Mouse (Mus musculus) embryo, embryonic 11.5 days (tissue): Measurements from ENCODE around the gene Smim24.

Experiments
- DNase-seq: peaks from one replicate; pipeline ENCODE4 v3.0.0-alpha.2; 2012; ENCODE audit warnings: low read depth, low spot score

The Smim24 gene

DNA sequence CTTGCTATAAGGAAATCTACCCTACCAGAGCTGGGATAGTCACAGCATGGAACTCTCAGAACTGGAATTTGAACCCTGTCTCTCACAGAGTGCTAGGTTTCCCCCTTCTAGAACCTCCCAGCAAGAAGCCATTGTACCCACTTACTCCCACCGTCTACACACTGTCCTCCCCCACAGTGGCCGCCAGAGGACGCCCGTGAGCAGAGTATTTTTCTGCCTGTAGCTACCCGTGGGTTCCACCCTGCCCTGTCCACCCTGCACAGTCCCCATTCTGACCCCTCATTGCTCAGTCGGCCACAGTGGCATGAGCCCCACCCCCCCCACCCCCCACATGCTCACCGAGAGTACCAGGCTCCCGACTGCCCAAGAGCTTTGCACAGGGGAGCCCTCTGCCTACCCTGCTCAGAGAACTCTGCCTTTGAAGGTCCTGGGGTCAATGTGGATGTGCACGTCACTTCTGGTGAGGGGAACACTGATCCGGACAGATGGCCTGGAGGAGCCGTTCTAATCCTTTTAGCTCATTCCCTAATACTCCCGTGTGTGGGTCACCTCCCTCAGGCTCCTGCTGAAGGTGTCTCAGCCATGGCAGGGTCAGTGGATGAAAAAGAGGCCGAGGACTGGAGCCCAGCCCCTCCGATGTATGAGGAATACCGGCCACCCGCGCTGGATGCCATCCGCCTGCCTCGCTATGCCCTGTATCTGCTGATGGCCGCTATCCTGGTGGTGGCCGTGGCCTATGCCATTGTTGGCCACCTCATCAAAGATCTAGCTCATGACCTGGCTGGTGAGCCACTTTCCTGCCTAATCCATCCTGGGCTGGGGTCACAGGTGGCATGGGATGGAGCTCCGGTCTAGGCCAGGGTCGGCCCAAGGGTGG, 2.8 kb upstream of the Smim24 start:
- no peak for DNase-seq

DNA sequence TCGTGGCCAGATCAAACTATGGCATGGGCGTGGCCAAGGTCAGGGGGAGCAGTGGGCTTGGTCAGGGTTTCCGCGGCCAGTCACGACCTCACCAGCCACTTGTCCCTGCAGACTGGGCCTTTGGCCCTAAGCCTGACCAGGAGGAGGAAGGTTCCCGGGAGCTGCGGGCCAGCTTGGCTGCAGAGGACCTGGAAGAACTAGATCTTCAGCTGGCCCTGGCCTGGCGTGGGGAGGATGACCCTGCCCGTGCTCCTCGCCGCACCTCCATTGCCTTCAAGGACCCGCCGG, 2.2 kb upstream of the Smim24 start:
- DNase-seq, result no peak

DNA sequence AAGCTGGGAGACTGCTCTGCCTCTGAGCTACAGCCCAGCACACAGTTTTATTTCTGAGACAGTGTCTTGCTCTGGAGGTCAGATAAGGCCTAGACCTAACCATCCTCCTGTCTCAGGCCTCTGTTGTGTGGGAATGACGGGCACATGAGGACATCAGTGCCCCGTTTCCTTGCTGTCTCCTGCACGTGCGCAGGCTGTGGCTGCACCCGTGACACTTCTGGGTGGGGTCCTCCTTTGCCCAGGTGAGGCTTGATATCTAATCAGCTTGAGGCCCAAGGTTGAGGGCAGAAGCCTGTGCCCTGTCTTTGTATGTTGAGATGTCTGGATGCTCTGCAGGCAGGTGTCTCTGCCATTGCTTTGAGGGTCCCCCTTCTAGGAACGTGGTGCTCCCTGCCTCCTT, 581 bp upstream of the Smim24 start:
- DNase-seq, result no peak

DNA sequence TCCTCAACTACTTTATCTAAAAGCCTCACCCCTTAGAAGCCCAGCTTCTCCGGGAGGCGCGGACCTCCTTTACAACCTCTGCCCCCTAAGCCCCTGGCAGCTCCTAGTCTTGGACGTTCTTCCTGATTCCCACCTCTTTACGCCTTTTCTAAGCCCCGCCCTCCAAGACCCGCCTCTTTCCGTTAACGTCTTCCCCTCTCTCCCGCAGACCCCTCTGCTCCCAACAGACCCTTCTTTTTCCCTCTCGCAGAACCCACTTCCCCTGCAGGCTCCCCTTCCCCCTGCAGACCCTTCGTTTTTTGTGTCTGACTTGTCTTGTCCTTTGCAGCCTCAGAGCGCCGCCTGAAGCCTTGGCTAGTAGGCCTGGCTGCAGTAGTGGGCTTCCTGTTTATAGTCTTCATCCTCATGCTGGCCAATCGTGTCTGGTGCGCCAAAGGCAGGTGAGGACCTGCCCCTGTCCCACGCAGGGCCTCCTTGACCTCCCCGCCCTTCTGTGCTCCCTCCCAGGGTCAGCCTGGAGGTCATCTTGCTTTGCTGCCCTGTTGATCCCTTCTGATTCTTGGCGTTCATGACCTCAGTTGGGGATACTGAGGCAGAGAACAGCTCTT, 709 bp downstream of the Smim24 start:
- no peak for DNase-seq

DNA sequence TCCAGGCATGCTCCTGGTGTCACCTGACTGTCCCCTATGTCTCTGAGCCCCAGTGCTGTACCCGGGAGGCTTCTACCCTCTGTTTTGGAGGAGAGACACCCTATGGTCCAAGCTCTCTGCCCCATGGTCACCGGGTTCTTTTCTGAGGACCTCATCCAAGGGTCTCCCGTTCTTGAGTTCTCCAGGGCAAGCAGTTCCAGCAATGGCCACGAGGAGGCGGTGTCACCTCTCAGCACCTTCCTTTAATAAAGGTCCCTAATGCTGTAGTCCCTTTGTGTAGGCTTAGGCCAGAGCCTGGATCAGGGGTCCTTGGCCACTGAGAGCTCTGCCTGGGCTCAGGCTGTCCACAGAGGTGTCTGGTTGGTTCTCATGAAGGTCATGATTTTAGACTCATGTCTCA, 2.3 kb downstream of the Smim24 start:
- no peak for DNase-seq

DNA sequence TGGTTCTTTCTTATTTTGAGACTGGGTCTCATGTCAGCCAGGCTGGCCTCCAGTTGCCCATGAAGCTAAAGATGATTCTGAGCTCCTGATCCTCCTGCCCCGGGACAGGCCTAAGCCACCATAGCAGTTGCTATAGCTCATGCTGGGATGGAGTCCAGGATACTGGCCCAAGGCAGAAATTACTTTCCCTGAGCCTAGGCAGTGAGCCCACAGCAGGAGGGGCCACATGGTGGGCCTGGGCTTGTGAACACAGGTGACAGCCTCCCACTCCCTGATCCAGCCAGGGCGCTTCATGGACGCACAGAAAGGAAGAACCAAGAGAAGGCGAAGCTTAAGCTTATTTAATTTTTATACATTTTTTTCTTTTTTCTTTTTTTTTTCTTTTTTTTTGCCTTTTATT, 3.0 kb downstream of the Smim24 start:
- DNase-seq, result no peak

DNA sequence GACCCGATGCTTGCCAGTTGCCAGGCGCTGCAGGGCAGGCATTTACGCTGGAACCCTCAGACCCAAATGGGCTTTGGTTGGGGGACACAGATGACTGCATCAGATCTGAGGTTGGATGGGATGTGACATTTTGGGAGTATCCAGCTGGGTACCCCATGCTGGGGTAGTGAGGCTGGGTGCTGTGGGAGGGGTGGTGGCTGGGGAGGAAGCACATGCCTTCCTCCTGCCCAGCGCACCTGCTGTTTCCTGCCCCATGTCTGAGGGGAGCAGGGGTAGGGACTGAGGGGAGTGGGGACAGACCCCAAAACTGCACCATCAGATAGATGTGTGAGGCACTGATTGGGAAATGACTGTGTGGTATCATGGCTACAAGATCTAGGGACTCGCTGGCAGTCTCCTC, 3.9 kb downstream of the Smim24 start:
- DNase-seq, result no peak

DNA sequence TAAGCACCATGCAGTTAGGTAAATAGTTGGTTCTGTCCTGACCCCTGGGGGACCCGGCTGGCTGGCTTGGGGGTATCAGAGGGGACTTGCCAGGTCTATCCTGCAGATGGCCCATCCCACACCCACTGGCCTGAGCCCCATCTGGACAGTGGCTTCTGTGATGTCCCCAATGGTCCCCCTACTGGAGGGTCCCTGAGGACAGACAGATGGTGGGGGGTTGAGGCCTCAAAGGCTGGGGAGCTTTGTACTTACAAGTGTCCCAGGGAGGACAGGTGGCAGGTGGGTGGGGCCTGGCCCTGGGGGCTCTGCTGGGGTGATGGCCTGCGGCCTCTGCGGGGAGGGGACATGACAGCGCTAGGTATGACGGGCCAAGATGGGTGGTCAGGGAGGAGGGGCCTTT, 6.4 kb downstream of the Smim24 start:
- DNase-seq, result no peak

DNA sequence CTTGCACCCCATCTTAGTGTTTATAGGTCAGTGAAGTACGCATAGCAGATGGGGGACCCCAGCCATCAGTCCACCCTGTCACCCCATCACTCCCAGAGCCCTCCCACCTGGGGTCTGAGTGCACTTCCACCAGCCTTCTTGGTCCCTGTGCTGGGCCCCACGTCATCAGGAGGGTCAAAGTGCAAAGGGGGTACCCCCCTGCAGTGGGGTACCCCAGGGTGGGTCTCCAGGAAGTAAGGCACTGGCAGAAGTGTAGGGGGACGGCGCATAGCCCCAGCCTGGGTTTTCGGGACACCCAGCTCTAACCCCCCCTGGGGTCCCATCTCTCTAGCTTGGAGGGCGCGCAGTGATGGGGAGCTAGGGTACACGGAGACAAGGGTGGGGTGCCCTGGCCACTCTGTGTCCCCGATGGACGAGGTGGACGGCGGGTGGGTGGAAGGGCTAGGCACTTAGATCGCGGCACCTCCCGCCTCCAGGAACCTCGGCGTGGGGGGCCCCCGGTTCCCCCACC, 7.0 kb downstream of the Smim24 start:
- DNase-seq, result no peak

DNA sequence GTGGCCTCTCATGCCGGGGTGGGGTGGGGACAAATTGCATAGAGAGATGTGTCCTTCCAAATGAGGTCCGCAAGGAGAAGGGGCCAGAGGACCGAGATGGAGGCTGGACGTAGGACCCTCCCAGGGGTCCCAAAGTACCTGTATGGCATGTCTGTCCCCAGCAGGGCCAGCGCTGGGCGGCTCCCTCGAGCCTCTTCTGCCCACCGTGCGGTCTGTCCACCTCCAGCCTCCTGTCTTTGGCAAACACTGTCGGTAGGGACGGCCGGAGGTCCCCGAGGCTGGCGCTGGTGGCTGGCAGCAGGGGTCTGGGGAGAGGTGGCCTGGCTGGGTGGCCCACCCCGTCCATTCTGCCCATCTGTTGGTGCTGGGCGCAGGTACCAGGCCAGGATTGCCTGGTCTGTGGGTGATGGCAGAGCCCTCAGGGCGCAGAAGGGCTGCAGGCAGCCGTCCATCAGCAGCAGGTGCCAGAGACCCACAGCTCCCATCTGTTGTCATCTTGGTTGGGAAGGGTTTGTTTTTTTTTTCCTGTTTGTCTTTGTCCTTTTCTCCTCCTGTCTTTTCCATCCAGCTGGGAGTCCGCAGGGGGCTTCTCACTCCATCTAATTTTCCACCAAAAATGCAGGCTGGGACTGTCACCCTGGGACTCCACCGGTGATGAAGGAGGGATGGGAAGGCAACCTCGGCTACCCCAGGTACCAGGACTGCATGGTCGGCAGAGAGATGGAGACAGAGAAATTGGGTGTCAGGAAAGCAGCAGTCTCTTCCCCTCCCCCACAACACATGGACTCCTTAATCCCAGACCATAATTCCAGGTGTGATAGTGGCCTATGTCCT, 7.7 kb downstream of the Smim24 start:
- no peak for DNase-seq

DNA sequence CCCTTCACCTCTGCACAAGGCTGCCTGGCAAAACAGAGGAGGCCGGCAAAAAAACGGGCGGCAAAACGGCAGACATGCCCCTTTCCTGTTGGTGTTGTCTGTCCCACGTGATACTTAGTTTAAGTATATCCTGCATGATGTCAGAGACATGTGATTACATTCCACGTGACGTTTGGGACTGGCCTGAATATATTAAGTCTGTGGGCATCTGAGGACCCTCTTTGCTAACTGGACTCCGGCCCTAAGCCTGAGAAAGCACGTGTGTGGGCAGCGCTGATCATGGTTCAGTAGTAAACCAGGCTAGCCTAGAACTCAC, 8.3 kb downstream of the Smim24 start:
- no peak for DNase-seq

DNA sequence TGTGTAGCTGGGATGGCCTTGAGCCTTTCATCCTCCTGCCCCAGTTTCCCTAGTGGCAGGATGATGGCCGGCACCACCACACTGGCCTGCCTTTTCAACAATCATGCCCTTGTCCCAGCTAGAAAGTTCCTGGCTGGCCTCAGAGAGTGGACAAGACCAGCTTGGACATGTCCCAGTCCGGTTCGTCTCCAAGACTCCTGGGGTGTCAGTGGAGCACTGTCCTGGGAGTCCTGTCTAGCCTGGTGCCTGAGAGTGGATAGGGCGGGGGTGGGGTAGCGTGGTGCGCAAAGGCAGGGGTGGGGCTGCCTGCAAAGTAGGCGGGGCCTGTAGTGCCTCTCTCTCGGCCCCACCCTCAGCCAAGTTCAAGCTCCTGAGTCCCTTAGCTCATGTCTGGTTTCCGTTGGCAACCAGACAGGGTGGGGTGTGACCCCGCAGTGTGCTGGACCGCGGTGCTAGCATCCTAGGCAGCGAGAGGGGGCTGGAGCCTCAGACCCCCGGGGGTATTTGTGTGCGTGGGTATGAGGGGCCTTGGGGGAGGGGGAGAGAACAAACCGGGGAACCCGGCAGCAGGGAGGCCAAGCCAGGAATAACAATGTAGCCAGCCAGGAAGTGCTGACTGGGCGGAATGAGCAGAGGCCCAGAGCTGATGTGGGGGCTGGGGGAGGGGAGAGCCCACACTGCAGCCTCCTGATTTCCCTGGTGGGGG, 8.8 kb downstream of the Smim24 start:
- DNase-seq, result peak; percentile 73

DNA sequence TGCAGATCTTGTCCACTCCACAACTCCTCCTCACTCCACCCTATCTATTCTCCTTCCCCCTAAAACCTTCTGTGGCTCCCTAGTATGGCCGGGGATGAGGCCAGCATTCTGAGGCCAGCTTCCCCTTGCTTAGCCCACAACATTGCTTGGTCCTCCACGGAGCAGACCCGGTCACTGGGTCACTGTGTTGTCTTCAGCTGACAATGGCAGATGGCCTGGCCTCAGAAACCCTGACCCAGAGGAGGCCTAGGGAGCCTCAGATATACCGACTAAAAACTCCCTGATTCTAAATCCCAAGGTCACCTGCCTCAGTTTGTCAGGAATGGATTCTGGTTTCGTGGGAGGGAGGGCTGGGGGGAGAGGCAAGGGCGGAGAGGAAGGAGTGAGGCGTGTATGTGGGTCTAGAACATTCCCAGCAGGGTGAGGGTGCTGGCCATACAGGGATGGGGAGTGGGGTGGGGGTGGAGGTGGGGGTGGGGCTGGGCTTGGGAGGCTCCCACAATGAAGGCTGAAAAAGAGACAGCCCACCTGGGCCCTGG, 9.4 kb downstream of the Smim24 start:
- DNase-seq, result no peak

DNA sequence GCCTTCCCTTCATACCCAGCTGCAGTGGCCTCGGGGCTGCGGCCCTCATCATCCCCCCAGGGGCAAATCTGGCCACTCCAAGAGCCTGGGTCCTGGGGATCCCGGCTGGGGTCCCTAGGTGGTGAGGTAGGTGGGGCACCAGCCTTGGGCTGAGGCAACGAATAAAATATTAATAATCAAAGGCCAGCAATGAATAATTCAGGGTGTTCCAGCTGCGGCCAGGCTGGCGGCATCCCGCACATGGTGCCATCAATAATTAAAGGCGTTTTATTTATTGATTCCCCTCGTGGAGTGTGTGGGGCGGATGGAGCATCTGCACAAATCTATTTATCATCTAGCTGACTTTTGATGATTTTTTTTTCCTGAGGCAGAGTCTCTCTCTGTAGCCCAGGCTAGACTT, 10.7 kb downstream of the Smim24 start:
- DNase-seq, result no peak

DNA sequence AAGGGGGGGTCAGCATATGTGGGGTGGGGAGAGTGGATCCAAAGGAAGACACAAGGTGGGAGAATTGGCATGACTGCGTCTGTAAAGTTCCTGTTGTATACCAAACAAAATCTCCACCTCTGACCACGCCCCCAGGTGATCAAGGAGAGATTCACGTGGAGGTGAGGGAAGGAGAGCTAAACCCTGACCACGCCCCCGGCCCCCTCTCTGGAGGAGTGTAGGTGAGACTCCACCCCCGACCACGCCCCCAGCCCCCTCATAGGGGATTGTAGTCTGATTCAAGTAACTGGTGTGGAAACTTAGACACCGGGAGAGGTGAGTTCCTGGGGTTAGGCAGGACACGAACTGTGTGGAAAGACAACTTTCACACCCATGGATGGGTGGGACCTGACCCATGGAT, 11.2 kb downstream of the Smim24 start:
- DNase-seq, result no peak

DNA sequence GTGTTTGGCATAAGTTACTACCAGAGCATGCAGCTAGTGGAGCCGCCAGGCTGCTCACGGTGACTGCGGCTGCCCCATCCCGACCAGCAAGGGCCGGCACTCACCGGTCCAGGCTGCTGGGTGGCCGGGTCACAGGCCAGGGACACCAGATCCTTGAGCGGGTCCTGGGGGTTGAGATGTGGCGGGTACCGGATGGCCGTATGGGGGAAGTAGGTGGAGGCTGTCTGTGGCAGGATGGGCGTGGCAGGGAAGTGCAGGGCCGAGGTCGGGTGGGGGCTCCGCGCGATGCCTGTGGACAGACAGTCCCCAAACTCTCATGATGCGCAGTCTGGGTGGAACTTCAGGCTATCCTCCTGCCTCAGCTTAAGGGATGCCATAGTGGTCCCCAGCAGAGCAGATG, 11.9 kb downstream of the Smim24 start:
- DNase-seq, result no peak

DNA sequence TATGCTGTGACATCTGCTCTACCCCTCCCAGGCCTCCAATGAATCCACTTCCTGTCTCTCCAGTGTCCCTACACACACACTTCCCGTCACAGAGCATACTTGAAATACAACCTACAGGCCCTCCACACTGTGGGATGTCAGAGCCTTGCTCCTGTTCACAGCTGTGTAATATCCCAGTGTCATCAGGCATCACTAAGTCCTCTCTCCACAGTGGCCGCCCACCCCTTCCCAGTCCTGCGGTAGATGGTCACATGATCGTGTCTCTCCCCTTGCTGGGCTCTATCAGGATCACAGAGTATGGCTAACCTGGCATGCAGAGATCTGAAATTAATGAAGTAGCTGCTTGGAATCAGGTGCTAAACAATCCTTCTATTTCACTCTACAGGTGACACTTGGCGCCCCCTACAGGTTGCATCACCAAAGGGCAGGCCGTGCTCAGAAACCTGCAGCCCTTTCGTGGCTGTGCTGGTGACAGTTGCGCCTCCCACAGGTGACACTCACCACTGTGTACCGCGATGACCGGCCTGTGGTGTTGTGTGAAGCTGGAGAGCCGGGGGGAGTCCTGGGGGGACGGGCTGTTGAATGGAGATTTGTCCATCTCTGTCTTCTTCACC, 12.8 kb downstream of the Smim24 start:
- DNase-seq, result no peak

DNA sequence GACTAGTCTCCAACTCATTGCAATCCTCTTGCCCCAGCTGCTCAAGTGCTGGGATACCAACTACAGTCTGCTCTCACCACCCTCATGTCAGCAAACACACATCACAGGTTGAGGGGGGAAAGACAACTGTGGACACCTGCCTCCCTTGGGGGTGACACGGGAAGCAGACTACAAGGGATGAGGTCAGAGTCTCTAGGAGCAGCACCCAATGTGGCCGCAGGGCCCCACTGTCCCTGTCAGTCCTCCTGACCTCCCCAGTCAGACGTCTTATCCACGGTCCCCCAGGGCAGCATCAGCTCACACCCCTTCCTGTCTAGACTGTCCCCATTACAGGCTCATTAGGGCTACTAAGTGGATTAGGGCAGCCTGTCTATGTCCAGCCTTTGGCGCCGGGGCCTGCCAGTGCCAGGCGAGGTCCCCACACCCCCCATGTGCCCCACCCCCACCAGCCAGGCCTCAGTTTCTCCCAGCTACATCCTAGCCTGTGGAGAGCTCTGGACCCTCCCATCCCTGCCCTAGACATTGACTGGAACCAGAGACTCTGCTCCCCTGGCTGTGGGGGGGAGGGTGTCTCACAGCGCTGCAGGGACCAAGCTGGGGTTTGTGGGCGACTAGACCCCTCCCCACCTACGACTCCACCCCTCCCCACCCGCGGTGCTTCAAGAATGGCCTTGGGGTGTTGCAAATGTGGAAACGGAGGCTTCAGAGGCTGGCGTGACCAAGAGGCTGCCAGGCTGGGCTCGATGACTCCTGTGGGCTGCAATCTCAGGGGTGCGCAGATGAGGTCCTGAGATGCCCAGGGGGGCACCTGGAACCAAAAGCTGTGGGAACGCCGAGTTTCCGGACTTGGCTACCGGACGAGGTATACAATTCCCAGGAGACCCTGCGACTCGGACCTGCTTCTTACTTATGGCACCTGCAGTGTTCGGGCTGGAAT, 13.9 kb downstream of the Smim24 start:
- DNase-seq, result no peak

DNA sequence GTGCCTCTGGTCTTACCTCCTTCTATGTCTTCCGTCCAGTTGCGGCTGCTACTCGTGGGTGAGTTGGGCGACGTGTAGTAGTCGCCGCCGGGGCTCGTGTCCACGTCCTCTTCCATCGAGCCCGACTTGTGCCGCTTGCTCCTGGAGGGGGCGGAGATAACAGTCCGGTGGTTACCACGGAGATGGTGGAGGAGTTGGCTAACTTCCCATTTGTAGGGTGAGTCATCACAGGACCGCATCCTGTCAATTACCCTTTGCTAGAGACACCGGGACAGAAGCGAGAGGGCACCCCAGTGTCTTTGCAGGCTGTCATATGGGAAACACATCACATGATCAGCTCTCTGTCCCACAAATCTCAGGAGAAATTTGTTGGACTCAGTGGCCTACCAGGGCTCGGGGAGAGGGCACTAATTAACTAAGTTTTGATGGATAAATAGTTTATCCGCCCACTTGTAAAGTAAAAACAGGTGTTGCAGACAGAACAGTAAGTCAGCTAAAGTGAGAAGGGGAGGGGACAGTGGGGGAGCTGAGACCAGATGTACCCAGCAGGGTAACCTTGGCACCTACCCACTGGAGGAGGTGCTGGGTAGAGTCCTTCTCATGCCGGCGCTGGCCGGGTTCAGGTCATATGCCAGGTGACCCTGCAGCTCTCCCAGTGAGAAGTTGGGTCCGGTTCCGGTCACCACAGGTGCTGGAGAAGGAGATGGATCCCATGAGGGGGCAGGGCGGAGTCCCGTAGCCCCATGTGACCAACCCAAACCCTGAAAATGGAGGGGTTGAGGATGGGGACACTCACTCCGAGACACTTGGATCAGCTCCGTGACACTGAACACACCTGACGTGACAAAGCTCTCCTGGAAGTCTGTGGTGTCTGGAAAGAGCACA, 14.9 kb downstream of the Smim24 start:
- DNase-seq, result no peak
